ENCODE assay signal across 23 mouse cellular contexts in the genomic region with DNA sequence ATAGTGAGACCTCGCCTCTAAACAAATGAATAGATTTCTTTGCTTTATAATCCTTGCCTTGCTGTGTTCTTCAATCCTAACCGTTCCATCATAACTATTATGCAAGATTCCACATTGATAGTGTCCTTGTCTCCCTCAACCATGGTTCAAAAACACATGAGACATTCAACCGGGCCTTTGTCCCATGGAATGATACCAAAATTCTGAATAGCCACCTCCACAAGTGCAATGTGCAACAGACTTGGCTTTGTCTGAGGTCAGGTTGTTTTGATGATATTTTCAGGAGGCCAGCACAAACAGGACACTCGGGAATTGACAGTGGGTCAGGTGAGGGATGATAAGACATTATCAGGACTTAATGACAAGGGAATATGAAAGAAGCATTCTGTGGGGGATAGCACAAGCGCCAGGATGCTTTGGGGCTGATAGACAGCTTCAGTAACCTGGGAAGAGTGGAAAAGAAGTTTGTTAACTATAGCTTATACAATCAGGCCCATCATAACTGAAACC.
"Had no signal": no experiment of that assay in that cellular context is flagged by ENCODE, and none has a peak within 500 bp of the region (broad histone marks: within the 10 kb centered on the region; RNA-seq: fewer than 3 reads in every experiment).

No protein-coding gene starts in this region.

- H3K27me3 ChIP-seq: heart, embryonic 12.5 days; hindbrain, embryonic 13.5 days; hindbrain, embryonic 15.5 days; kidney, embryonic 15.5 days; limb, embryonic 13.5 days; limb, embryonic 15.5 days; liver, embryonic 13.5 days had no signal

- H3K4me2 ChIP-seq: heart, embryonic 12.5 days; hindbrain, embryonic 13.5 days; hindbrain, embryonic 15.5 days; kidney, embryonic 15.5 days; limb, embryonic 13.5 days; limb, embryonic 15.5 days; liver, embryonic 13.5 days had no signal

- ATAC-seq: forebrain, postnatal 0 days; hindbrain, postnatal 0 days; intestine, embryonic 16.5 days had no signal

- H3K9ac ChIP-seq: forebrain, postnatal 0 days; heart, embryonic 12.5 days; hindbrain, embryonic 13.5 days; hindbrain, embryonic 15.5 days; kidney, embryonic 15.5 days; limb, embryonic 13.5 days; limb, embryonic 15.5 days; liver, embryonic 13.5 days had no signal

- DNase-seq: forebrain, postnatal 0 days; gastrocnemius, postnatal 14 days; gastrocnemius, postnatal 36 days; heart, postnatal 10 days; kidney, adult 11 months; kidney, adult 2 months; kidney, adult 9 months; kidney, postnatal 14 days; kidney, postnatal 36 days; layer of hippocampus, adult 9-11 months; layer of hippocampus, postnatal 36 days; left cerebral cortex, postnatal 4 days; liver, embryonic 13.5 days had no signal

- H3K4me1 ChIP-seq: heart, embryonic 12.5 days; hindbrain, embryonic 13.5 days; hindbrain, embryonic 15.5 days; kidney, embryonic 15.5 days; limb, embryonic 13.5 days; limb, embryonic 15.5 days had no signal

- H3K27ac ChIP-seq: heart, adult 2 months; hindbrain, embryonic 13.5 days; hindbrain, embryonic 15.5 days; hindbrain, postnatal 0 days; kidney, embryonic 15.5 days; kidney, postnatal 0 days; limb, embryonic 13.5 days; limb, embryonic 15.5 days had no signal

- H3K36me3 ChIP-seq: heart, embryonic 12.5 days; hindbrain, embryonic 13.5 days; hindbrain, embryonic 15.5 days; kidney, embryonic 15.5 days; limb, embryonic 13.5 days; limb, embryonic 15.5 days; liver, embryonic 13.5 days had no signal

- H3K9me3 ChIP-seq: heart, embryonic 12.5 days; hindbrain, embryonic 13.5 days; hindbrain, embryonic 15.5 days; kidney, embryonic 15.5 days; limb, embryonic 13.5 days; limb, embryonic 15.5 days; liver, embryonic 13.5 days had no signal

- H3K4me3 ChIP-seq: heart, adult 2 months; heart, embryonic 12.5 days; hindbrain, embryonic 13.5 days; hindbrain, embryonic 15.5 days; kidney, embryonic 15.5 days; limb, embryonic 13.5 days; limb, embryonic 15.5 days; liver, embryonic 13.5 days had no signal
